Mouse (Mus musculus): Measurements from ENCODE around the gene Rab42. TPM values are rescaled to one million over a fixed set of nuclear protein-coding genes. Genes with fewer than 3 reads are reported as not detected.

Rab42 gene
- polyA plus RNA-seq, 1 experiment from 2014 or later = 0.42 TPM

DNA sequence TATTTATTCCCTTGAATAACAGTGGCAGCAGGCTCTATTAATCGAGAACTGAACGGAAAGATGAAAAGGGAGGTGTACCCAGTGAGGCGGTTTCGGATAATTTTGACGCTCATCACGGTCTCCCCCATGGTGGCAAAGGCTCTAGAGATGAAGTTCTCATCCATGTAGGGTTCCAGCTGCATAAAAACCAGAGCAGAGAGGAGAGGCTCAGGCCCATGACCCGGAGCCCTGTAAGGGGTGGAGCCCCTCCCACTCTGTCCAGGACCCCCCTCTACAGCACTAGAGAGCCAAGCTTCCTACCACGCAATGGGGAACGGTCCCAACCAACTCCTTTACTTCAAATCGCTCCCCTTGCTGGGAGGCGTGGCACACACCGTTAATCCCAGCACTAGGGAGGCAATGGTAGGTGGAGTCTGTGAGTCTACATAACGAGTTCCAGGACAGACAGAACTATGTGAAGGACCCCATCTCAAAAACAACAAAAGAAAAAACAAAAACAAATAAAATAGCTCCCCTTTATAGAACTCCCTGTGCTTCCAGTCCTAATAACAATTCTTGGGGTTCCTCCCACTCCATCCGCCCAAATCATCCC is 25.3 kb upstream of the Rab42 start:
- 43% methylated on average over 14 of the region's 14 CpGs for WGBS
- peak overlapping the region; percentile 89 for H3K9ac ChIP-seq (ENCODE audit: low read length)
- no peaks in the 10 kb centered on the region for H3K9me3 ChIP-seq (ENCODE audit: control insufficient read depth, low read length)
- ATAC-seq (ENCODE audit: low FRiP score) (no peak), DNase-seq (ENCODE audit: low spot score, missing footprints) (no peak)
- peaks cover 7% of the 10 kb centered on the region for H3K4me1 ChIP-seq (ENCODE audit: control insufficient read depth, insufficient read depth, low read length)
- H3K4me3 ChIP-seq (ENCODE audit: low read depth, low read length) = peak overlapping the region; percentile 76
- peak overlapping the region; percentile 68 for H3K4me2 ChIP-seq
- H3K27me3 ChIP-seq (ENCODE audit: control insufficient read depth, insufficient read depth, low read length) = no peaks in the 10 kb centered on the region
- H3K36me3 ChIP-seq (ENCODE audit: control insufficient read depth, insufficient read depth, low read length) = peaks cover 15% of the 10 kb centered on the region
- H3K27ac ChIP-seq (ENCODE audit: low read depth, low read length) = peak overlapping the region; percentile 71; the same call in 1 of the 2 replicates

DNA sequence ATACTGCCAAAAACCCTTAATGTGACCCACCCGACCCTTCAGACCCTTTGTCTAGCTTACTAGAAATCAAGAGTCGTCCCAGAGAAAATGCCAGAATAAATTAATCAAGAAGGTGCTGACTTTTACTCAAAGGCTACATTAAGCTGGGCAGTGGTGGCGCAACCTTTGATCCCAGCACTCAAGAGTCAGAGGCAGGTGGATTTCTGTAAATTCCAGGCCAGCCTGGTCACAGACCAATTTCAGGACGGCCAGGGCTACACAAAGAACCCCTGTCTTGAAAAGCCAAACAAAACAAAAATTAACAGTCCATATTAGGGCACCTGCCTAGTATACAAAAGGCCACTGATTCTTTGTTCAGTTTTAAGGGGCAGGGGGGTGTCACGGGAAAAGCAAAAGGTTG is 23.3 kb upstream of the Rab42 start:
- H3K36me3 ChIP-seq (ENCODE audit: control insufficient read depth, insufficient read depth, low read length) = peaks cover 12% of the 10 kb centered on the region
- H3K9me3 ChIP-seq (ENCODE audit: control insufficient read depth, low read length) = no peaks in the 10 kb centered on the region
- DNase-seq (ENCODE audit: low spot score, missing footprints) (no peak), ATAC-seq (ENCODE audit: low FRiP score) (no peak)
- peaks cover 7% of the 10 kb centered on the region for H3K4me1 ChIP-seq (ENCODE audit: control insufficient read depth, insufficient read depth, low read length)
- 80% methylated on average over 5 of the region's 5 CpGs for WGBS
- no peak overlapping the region for H3K4me2 ChIP-seq
- no peak overlapping the region for H3K27ac ChIP-seq (ENCODE audit: low read depth, low read length)
- H3K4me3 ChIP-seq (ENCODE audit: low read depth, low read length) = no peak overlapping the region
- H3K9ac ChIP-seq (ENCODE audit: low read length) = no peak overlapping the region
- H3K27me3 ChIP-seq (ENCODE audit: control insufficient read depth, insufficient read depth, low read length) = no peaks in the 10 kb centered on the region

DNA sequence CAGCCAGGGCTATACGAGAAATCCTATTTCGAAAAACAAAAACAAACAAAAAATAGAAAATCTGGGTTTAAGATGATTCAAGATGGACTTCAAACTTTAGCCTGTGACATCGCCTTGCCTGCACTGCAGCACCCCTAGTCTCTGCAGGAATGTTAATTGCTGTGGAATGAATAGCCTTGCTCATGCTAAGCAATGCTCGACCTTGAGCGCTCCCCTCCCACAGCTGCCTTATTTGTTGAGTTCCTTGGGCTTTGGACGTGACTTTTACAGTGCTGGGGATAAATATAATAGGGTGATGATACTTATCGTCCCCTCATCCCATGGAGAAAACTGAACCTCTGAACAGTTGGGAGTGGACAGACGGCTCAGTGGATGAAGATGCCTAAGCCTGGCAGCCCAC is 12.5 kb upstream of the Rab42 start:
- Histone ChIP-seq H3K9me3 (ENCODE audit: control insufficient read depth, low read length) (no peaks in the 10 kb centered on the region), H3K9ac (ENCODE audit: low read length) (no peak overlapping the region), H3K36me3 (ENCODE audit: control insufficient read depth, insufficient read depth, low read length) (peaks cover 12% of the 10 kb centered on the region), H3K4me2 (no peak overlapping the region), H3K27ac (ENCODE audit: low read depth, low read length) (no peak overlapping the region), H3K27me3 (ENCODE audit: control insufficient read depth, insufficient read depth, low read length) (no peaks in the 10 kb centered on the region), H3K4me1 (ENCODE audit: control insufficient read depth, insufficient read depth, low read length) (no peaks in the 10 kb centered on the region), H3K4me3 (ENCODE audit: low read depth, low read length) (no peak overlapping the region)
- 90% methylated on average over 8 of the region's 8 CpGs for WGBS
- DNase-seq (ENCODE audit: low spot score, missing footprints) = no peak
- ATAC-seq (ENCODE audit: low FRiP score) = no peak

DNA sequence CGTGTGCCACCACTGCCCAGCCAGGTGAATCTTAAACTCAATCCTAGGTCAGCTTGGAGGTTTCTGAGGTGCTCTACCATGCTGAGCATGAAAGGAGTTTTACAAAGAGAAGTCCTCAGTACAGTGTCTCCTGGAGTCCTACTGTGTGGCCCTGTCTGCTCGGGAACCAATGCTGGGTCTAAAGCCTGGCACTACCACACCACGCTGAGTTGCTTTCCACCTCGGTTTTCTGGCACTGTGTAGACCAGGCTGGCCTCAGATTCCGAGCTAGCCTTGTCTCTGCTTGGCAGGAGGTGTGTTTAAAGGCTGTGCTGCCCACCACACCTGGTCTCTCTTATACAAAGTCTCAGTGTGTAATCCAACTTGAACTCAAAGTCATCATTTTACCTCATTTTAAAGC is 9.4 kb upstream of the Rab42 start:
- H3K27ac ChIP-seq (ENCODE audit: low read depth, low read length) = no peak overlapping the region
- ATAC-seq (ENCODE audit: low FRiP score) (no peak), DNase-seq (ENCODE audit: low spot score, missing footprints) (no peak)
- H3K27me3 ChIP-seq (ENCODE audit: control insufficient read depth, insufficient read depth, low read length) = no peaks in the 10 kb centered on the region
- WGBS = 81% methylated on average over 5 of the region's 5 CpGs
- H3K9me3 ChIP-seq (ENCODE audit: control insufficient read depth, low read length) = no peaks in the 10 kb centered on the region
- no peak overlapping the region for H3K4me2 ChIP-seq
- H3K9ac ChIP-seq (ENCODE audit: low read length) = no peak overlapping the region
- peaks cover 14% of the 10 kb centered on the region for H3K36me3 ChIP-seq (ENCODE audit: control insufficient read depth, insufficient read depth, low read length)
- peaks cover 9% of the 10 kb centered on the region for H3K4me1 ChIP-seq (ENCODE audit: control insufficient read depth, insufficient read depth, low read length)
- H3K4me3 ChIP-seq (ENCODE audit: low read depth, low read length) = no peak overlapping the region

DNA sequence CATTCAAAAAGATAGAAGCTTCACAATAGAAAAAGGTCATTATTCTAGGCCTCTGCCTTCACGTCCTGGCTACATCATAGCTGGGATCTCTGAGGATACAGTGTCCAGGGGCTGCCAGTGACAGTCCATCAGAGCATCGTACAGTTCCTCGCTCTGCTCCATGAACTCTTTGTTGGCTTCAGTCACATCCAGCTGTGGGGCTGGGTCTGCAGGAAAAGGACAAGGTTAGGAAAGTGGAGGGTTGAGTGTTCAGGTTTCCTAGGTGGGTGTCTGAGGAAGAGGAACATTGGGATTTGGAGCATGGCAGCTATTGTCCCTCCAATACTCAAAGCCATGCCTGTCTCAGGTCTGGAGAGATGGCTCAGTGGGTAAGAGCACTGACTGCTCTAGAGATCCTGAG is 8.6 kb upstream of the Rab42 start:
- no peak overlapping the region for H3K9ac ChIP-seq (ENCODE audit: low read length)
- no peaks in the 10 kb centered on the region for H3K27me3 ChIP-seq (ENCODE audit: control insufficient read depth, insufficient read depth, low read length)
- H3K27ac ChIP-seq (ENCODE audit: low read depth, low read length) = no peak overlapping the region
- no peak for DNase-seq (ENCODE audit: low spot score, missing footprints)
- 52% methylated on average over 3 of the region's 3 CpGs for WGBS
- peaks cover 14% of the 10 kb centered on the region for H3K36me3 ChIP-seq (ENCODE audit: control insufficient read depth, insufficient read depth, low read length)
- ATAC-seq (ENCODE audit: low FRiP score) = no peak
- peaks cover 9% of the 10 kb centered on the region for H3K4me1 ChIP-seq (ENCODE audit: control insufficient read depth, insufficient read depth, low read length)
- H3K9me3 ChIP-seq (ENCODE audit: control insufficient read depth, low read length) = no peaks in the 10 kb centered on the region
- no peak overlapping the region for H3K4me2 ChIP-seq
- no peak overlapping the region for H3K4me3 ChIP-seq (ENCODE audit: low read depth, low read length)

DNA sequence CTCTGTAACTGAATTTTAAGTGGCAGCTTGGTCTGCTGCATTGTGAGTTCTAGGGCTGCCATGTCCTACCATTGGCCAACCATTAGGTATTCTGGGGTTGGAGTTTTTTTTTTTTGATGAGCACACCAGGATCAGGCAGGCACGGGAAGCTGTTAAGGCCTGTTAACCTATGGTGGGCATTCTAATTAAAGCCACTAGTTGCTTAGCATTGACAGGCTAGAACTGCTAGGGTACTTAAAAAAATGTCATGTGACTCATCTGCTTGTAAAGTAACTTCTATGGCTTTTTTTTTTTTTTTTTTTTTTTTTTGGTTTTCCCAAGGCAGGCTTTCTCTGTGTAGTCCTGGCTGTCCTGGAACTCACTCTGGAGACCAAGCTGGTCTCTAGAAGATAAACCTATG is 8.0 kb upstream of the Rab42 start:
- Histone ChIP-seq H3K4me1 (ENCODE audit: control insufficient read depth, insufficient read depth, low read length) (peaks cover 9% of the 10 kb centered on the region), H3K4me2 (no peak overlapping the region), H3K36me3 (ENCODE audit: control insufficient read depth, insufficient read depth, low read length) (peaks cover 11% of the 10 kb centered on the region), H3K9ac (ENCODE audit: low read length) (no peak overlapping the region), H3K9me3 (ENCODE audit: control insufficient read depth, low read length) (no peaks in the 10 kb centered on the region), H3K27me3 (ENCODE audit: control insufficient read depth, insufficient read depth, low read length) (no peaks in the 10 kb centered on the region), H3K27ac (ENCODE audit: low read depth, low read length) (no peak overlapping the region), H3K4me3 (ENCODE audit: low read depth, low read length) (no peak overlapping the region)
- 33% methylated on average over 1 of the region's 1 CpGs for WGBS
- ATAC-seq (ENCODE audit: low FRiP score) = no peak
- no peak for DNase-seq (ENCODE audit: low spot score, missing footprints)

DNA sequence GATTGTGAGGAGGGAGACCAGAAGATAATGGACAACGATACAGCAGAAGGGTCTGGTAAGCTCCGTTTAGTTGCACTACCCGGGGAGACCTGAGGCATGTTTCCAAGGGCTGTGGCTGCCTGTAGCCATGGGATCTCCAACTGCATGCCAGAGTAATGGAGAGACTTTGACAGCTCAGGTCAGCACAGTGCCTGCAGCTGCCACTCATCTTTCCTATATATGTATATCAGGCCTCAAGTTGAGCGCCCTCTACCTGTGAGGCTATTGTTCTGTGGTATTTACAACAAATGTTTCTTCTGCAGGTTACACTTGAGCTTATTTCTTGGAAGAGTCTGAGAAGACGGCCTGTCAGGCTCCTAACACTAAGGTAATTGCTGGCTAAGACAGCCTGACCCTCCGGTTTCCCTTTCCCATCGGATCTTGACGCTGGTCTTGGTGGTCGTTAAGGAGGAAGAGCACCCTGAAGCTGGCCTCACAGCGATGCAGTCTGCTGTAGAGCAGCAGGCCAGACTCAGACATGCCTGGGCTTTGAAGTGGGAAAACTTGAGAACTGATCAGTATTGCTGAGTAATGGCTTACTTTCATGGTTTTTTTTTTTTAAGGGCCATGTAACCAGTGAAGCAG is 6.8 kb upstream of the Rab42 start:
- H3K4me3 ChIP-seq (ENCODE audit: low read depth, low read length) = peak overlapping the region; percentile 84
- H3K27ac ChIP-seq (ENCODE audit: low read depth, low read length) = 0 out of 2 replicates have a peak overlapping the region, but pooled peaks have one; percentile 22
- H3K4me1 ChIP-seq (ENCODE audit: control insufficient read depth, insufficient read depth, low read length) = peaks cover 9% of the 10 kb centered on the region
- H3K27me3 ChIP-seq (ENCODE audit: control insufficient read depth, insufficient read depth, low read length) = no peaks in the 10 kb centered on the region
- peak overlapping the region; percentile 96 for H3K9ac ChIP-seq (ENCODE audit: low read length)
- ATAC-seq (ENCODE audit: low FRiP score) (peak; percentile 28; the same call in 1 of the 2 replicates), DNase-seq (ENCODE audit: low spot score, missing footprints) (peak; percentile 87)
- no peaks in the 10 kb centered on the region for H3K9me3 ChIP-seq (ENCODE audit: control insufficient read depth, low read length)
- H3K4me2 ChIP-seq = peak overlapping the region; percentile 96
- 29% methylated on average over 10 of the region's 10 CpGs for WGBS
- H3K36me3 ChIP-seq (ENCODE audit: control insufficient read depth, insufficient read depth, low read length) = peaks cover 11% of the 10 kb centered on the region

DNA sequence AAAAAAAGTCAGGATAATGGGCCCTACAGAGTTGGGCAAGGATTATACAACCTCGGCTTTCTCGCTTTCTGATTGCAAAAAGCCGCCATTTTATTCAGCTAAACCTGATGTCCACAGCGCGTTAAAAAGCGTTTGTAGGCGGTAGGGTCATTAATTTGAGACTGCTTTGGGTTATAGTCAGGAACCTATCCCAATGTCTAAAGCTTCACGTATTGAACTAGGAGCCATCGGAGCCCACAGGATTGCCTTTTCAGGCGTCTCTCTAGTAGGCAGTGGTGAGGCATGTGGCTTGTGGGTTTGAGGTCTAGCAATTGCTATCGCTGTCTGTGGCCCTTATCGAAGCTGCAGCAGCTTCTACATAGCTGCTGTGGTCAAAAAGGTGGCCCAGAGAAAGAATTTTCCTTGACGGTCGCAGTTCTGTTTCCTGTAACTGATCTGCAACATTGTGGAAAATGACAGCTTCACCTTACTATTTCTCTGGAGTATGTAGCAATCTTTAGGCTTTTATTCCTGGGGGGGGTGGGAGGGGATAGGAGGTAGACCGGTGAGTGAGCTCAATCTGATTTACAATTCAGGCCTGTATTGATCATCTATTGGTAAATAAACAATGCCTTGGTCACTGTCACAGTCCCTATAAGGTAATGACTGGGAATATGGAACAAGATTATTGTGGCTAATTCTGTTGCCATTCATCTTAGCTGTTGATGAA is 6.1 kb upstream of the Rab42 start:
- Histone ChIP-seq H3K9me3 (ENCODE audit: control insufficient read depth, low read length) (no peaks in the 10 kb centered on the region), H3K4me2 (peak overlapping the region; percentile 96), H3K4me3 (ENCODE audit: low read depth, low read length) (peak overlapping the region; percentile 84), H3K27me3 (ENCODE audit: control insufficient read depth, insufficient read depth, low read length) (no peaks in the 10 kb centered on the region), H3K4me1 (ENCODE audit: control insufficient read depth, insufficient read depth, low read length) (peaks cover 9% of the 10 kb centered on the region), H3K36me3 (ENCODE audit: control insufficient read depth, insufficient read depth, low read length) (peaks cover 11% of the 10 kb centered on the region), H3K9ac (ENCODE audit: low read length) (peak overlapping the region; percentile 96), H3K27ac (ENCODE audit: low read depth, low read length) (peak overlapping the region; percentile 69)
- no peak for ATAC-seq (ENCODE audit: low FRiP score)
- WGBS = 1% methylated on average over 15 of the region's 15 CpGs
- DNase-seq (ENCODE audit: low spot score, missing footprints) = peak; percentile 93

Data from midbrain, embryonic 11.5 days (tissue).